Mouse (Mus musculus): ENCODE measurements around the gene Kpna1. TPM values are rescaled to one million over a fixed set of nuclear protein-coding genes. Genes with fewer than 3 reads are reported as not detected.

The Kpna1 gene
- total RNA-seq, 2 experiments from 2014 or later, result 113 to 121 TPM

GRCm38 (mm10) chr16:36068356-36068755, 89.8 kb downstream of the Kpna1 start:
- no peak for DNase-seq (ENCODE audit: low spot score in 2 of 2)

DNA sequence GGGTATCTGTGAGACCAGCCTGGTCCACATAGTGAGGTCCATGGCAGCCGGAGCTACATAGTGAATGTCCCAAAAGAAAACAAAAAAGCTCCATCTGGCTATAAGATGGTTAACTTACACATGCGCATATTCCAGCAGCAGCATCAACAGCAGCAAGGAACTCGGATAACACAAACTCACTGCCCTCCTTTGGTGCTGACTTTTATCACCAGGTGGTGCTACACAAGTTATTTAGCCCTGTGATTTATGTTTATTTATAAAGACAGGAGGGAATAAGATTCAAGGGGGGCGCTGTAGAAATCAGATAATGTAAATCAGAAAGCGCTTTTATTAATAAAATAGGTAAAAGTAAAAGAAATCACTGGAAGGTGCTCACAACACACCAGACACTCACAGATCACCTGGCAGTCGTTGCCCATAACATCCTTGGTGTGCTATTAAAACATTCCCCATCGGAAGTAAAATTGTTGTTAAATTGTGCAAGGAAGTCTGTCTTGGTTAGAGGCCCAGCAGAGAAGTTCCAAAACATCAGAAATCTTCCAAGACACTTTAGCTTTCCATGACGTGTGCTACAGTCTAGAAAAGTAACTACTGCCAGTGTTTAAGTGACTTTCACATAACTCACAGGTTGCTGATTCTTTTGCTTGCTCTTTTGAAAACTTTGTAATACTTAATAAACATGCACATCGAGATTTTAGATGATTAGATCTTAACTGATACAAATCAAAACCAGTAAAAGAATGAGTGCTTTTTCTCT, 91.4 kb downstream of the Kpna1 start:
- DNase-seq (ENCODE audit: low spot score in 2 of 2), result no peak

DNA sequence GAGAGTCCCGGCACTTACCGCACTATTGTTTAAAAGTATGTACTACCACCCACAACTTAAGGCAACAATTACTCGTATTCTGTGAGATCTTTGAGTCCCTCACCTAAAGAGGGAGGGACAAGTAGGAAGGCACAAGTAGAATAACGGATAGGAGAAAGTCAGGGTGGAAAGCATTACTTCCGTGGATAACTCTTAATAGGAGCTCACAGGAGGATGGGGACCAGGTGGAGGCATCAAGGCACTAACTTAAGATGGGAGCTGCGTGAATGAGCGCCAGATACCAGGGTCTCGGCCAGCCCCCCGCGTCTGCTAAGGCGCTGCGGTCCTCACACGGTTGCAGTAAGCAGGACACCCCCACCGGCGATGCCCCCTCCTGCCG, 92.5 kb downstream of the Kpna1 start:
- no peak for DNase-seq (ENCODE audit: low spot score in 2 of 2)

GRCm38 (mm10) chr16:36071450-36072379, 93.2 kb downstream of the Kpna1 start, which contains the start of the genes Fam162a and Ccdc58:
Gene Fam162a, minus strand, starts transcription at chr16:36071594.
Gene Ccdc58, plus strand, starts transcription at chr16:36071685.
- DNase-seq (ENCODE audit: low spot score in 2 of 2), result peak; percentile 90 to 94

DNA sequence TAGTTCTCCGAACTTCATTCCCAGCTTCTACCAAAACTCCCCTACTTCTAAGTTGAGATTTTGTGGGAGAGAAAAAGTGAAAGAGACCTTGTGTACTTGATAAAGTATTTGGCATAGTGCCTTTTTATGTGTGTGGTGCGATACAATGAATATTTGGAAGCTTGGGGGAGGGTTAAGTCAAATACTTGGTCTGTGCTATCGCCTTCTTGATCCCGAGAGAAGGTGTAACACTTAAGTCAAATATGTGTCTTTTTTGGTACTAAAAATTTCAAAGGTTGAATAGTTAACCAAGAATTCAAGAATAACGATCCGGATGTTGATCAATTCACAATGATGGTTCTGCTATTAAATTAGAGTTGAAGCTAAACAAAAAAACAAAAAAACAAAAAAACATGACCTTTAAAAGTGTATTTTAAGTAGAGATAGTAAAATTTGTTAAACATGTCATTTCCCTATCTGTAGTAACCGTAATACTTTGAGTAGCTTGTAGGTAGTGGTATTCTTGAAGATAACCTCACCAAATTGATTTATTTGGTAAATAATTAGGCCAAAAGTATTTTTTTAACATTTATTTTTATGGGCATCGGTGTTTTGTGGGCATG, 94.0 kb downstream of the Kpna1 start:
- no peak for DNase-seq (ENCODE audit: low spot score in 2 of 2)

DNA sequence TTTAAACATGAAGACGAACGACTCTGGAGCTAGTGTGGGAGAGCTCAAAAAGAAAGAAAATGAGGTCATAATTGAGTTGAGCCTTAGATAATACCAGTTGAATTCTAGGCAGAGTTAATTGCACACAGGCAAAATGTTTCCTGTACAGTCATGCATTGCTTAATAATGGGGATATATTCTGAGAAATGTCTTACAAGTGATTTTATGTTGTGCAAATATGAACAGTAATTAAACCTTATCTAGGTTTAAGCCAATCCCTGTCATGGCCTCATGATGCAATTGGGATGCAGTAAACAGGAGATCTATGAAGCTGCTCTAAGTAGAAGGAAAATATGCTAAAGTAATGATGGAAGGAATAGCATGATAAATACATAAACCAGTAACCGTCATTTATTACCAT, 96.2 kb downstream of the Kpna1 start:
- DNase-seq (ENCODE audit: low spot score in 2 of 2), result no peak

DNA sequence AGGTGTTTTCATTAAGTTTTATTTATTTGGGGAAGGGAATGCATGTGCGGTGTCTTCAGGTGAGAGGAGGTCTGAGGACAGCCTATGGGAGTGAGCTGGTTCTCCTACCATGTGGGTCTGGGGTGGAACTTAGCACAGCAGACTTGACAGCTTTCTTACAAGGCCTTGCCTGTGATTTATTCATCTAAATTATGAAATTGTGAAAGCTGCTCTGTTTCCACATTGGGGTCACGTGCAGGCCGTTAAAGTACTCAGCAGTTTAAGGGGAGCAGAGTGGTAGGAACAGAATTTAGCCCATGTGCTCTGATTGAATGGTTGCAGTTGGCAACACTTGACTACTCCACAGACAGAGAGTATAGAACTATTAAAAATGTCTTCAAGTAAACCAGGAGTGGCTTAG, 101.4 kb downstream of the Kpna1 start:
- no peak for DNase-seq (ENCODE audit: low spot score in 2 of 2)

Other genes with a start within 250 kb of the Kpna1 start
- 10 to 100 TPM; 84.2 to 88.6 TPM for gene Dirc2, start 209.4 kb upstream of the Kpna1 start, total RNA-seq (2021)
- gene Hspbap1, start 208.4 kb upstream of the Kpna1 start, total RNA-seq (2021), result 1 to 10 TPM; 5.2 to 5.7 TPM
- 1 to 10 TPM; 1.0 to 1.2 TPM for gene Parp14, start 107.2 kb upstream of the Kpna1 start, total RNA-seq (2021)
- gene Parp9, start 40.3 kb upstream of the Kpna1 start, total RNA-seq (2021), result 1 to 10 TPM; 3.0 to 3.1 TPM
- gene Dtx3l, start 39.6 kb upstream of the Kpna1 start, total RNA-seq (2021), result 1 to 10 TPM; 3.2 to 3.4 TPM
- 1 to 10 TPM; 4.8 to 5.3 TPM for gene Wdr5b, start 62.4 kb downstream of the Kpna1 start, total RNA-seq (2021)
- gene Fam162a, start 92.8 kb downstream of the Kpna1 start, total RNA-seq (2021), result 10 to 100 TPM; 81.1 to 84.2 TPM
- gene Ccdc58, start 92.9 kb downstream of the Kpna1 start, total RNA-seq (2021), result 10 to 100 TPM; 17.1 to 23.9 TPM
- gene Csta1, start 152.5 kb downstream of the Kpna1 start, total RNA-seq (2021), result not detected
- not detected for gene Stfa2l1, start 178.1 kb downstream of the Kpna1 start, total RNA-seq (2021)
- gene Gm5483, start 205.5 kb downstream of the Kpna1 start, total RNA-seq (2021), result not detected
- gene Gm5416, start 231.7 kb downstream of the Kpna1 start, total RNA-seq (2021), result not detected
- not detected for gene 2010005H15Rik, start 242.7 kb downstream of the Kpna1 start, total RNA-seq (2021)